Mouse (Mus musculus): ENCODE results near the gene Adh1. TPM values are rescaled to one million over a fixed set of nuclear protein-coding genes. Genes with fewer than 3 reads are reported as not detected.

Gene Adh1
- polyA plus RNA-seq, 1 experiment from 2014 or later, result 434 TPM

GRCm38 (mm10) chr3:138244338-138244874 is 16.4 kb upstream of the Adh1 start:
- H3K4me3 ChIP-seq (ENCODE audit: low read depth, low read length), result no peak overlapping the region
- no peaks in the 10 kb centered on the region for H3K9me3 ChIP-seq (ENCODE audit: low read length)
- H3K27me3 ChIP-seq (ENCODE audit: insufficient read depth, low read length), result no peaks in the 10 kb centered on the region
- no peak for DNase-seq
- TF ChIP-seq CTCF (IDR thresholded peaks at IDR 0.05; ENCODE audit: low read depth) (no peak), EP300 (IDR thresholded peaks at IDR 0.05; ENCODE audit: low read depth) (no peak)
- H3K9ac ChIP-seq (replicated peaks), result no peak overlapping the region
- no peak for ATAC-seq
- no peaks in the 10 kb centered on the region for H3K36me3 ChIP-seq (replicated peaks; ENCODE audit: insufficient read depth, low read length)
- WGBS (ENCODE audit: insufficient replicate concordance), result 70% methylated on average over 7 of the region's 7 CpGs
- no peak overlapping the region for H3K27ac ChIP-seq (ENCODE audit: low read depth)
- peaks cover 14% of the 10 kb centered on the region for H3K4me1 ChIP-seq (ENCODE audit: insufficient read depth)
- no peak overlapping the region for H3K4me2 ChIP-seq (ENCODE audit: low read depth, low read length)

GRCm38 (mm10) chr3:138246511-138247020 is 14.2 kb upstream of the Adh1 start:
- Histone ChIP-seq H3K27me3 (ENCODE audit: insufficient read depth, low read length) (no peaks in the 10 kb centered on the region), H3K4me2 (ENCODE audit: low read depth, low read length) (no peak overlapping the region), H3K36me3 (replicated peaks; ENCODE audit: insufficient read depth, low read length) (no peaks in the 10 kb centered on the region), H3K4me1 (ENCODE audit: insufficient read depth) (peaks cover 10% of the 10 kb centered on the region), H3K27ac (ENCODE audit: low read depth) (no peak overlapping the region), H3K9me3 (ENCODE audit: low read length) (no peaks in the 10 kb centered on the region), H3K4me3 (ENCODE audit: low read depth, low read length) (no peak overlapping the region), H3K9ac (replicated peaks) (no peak overlapping the region)
- ATAC-seq (no peak), DNase-seq (no peak)
- TF ChIP-seq CTCF (IDR thresholded peaks at IDR 0.05; ENCODE audit: low read depth), result no peak
- no peak for TF ChIP-seq EP300 (IDR thresholded peaks at IDR 0.05; ENCODE audit: low read depth)

GRCm38 (mm10) chr3:138247241-138247640 is 13.6 kb upstream of the Adh1 start:
- H3K9ac ChIP-seq (replicated peaks), result no peak overlapping the region
- no peaks in the 10 kb centered on the region for H3K36me3 ChIP-seq (replicated peaks; ENCODE audit: insufficient read depth, low read length)
- peaks cover 7% of the 10 kb centered on the region for H3K4me1 ChIP-seq (ENCODE audit: insufficient read depth)
- DNase-seq, result no peak
- no peak overlapping the region for H3K4me3 ChIP-seq (ENCODE audit: low read depth, low read length)
- WGBS (ENCODE audit: insufficient replicate concordance), result 79% methylated on average over 4 of the region's 4 CpGs
- no peak overlapping the region for H3K4me2 ChIP-seq (ENCODE audit: low read depth, low read length)
- no peak overlapping the region for H3K27ac ChIP-seq (ENCODE audit: low read depth)
- no peaks in the 10 kb centered on the region for H3K9me3 ChIP-seq (ENCODE audit: low read length)
- ATAC-seq, result no peak
- TF ChIP-seq CTCF (IDR thresholded peaks at IDR 0.05; ENCODE audit: low read depth), result no peak
- no peak for TF ChIP-seq EP300 (IDR thresholded peaks at IDR 0.05; ENCODE audit: low read depth)
- no peaks in the 10 kb centered on the region for H3K27me3 ChIP-seq (ENCODE audit: insufficient read depth, low read length)

GRCm38 (mm10) chr3:138248011-138248410 is 12.8 kb upstream of the Adh1 start:
- H3K36me3 ChIP-seq (replicated peaks; ENCODE audit: insufficient read depth, low read length), result no peaks in the 10 kb centered on the region
- TF ChIP-seq EP300 (IDR thresholded peaks at IDR 0.05; ENCODE audit: low read depth) (no peak), CTCF (IDR thresholded peaks at IDR 0.05; ENCODE audit: low read depth) (no peak)
- H3K4me1 ChIP-seq (ENCODE audit: insufficient read depth), result 0 out of 2 replicates have a peak, but pooled peaks cover 3% of the 10 kb centered on the region
- no peak overlapping the region for H3K4me2 ChIP-seq (ENCODE audit: low read depth, low read length)
- H3K27ac ChIP-seq (ENCODE audit: low read depth), result no peak overlapping the region
- 78% methylated on average over 7 of the region's 7 CpGs for WGBS (ENCODE audit: insufficient replicate concordance)
- no peak overlapping the region for H3K4me3 ChIP-seq (ENCODE audit: low read depth, low read length)
- H3K27me3 ChIP-seq (ENCODE audit: insufficient read depth, low read length), result no peaks in the 10 kb centered on the region
- no peak overlapping the region for H3K9ac ChIP-seq (replicated peaks)
- no peak for ATAC-seq
- no peaks in the 10 kb centered on the region for H3K9me3 ChIP-seq (ENCODE audit: low read length)
- no peak for DNase-seq

- Histone ChIP-seq H3K9ac (replicated peaks) (no peak overlapping the region), H3K27me3 (ENCODE audit: insufficient read depth, low read length) (no peaks in the 10 kb centered on the region), H3K9me3 (ENCODE audit: low read length) (no peaks in the 10 kb centered on the region), H3K27ac (ENCODE audit: low read depth) (no peak overlapping the region), H3K4me2 (ENCODE audit: low read depth, low read length) (no peak overlapping the region), H3K4me1 (ENCODE audit: insufficient read depth) (0 out of 2 replicates have a peak, but pooled peaks cover 3% of the 10 kb centered on the region), H3K36me3 (replicated peaks; ENCODE audit: insufficient read depth, low read length) (no peaks in the 10 kb centered on the region), H3K4me3 (ENCODE audit: low read depth, low read length) (no peak overlapping the region)
- DNase-seq (no peak), ATAC-seq (no peak)
- 78% methylated on average over 8 of the region's 8 CpGs for WGBS (ENCODE audit: insufficient replicate concordance)
- no peak for TF ChIP-seq CTCF (IDR thresholded peaks at IDR 0.05; ENCODE audit: low read depth)
Measured at GRCm38 (mm10) chr3:138248746-138249145, 12.0 kb upstream of the Adh1 start.

- Histone ChIP-seq H3K4me2 (ENCODE audit: low read depth, low read length) (no peak overlapping the region), H3K9ac (replicated peaks) (no peak overlapping the region), H3K4me3 (ENCODE audit: low read depth, low read length) (no peak overlapping the region), H3K4me1 (ENCODE audit: insufficient read depth) (0 out of 2 replicates have a peak, but pooled peaks cover 7% of the 10 kb centered on the region), H3K27ac (ENCODE audit: low read depth) (no peak overlapping the region), H3K36me3 (replicated peaks; ENCODE audit: insufficient read depth, low read length) (no peaks in the 10 kb centered on the region), H3K9me3 (ENCODE audit: low read length) (no peaks in the 10 kb centered on the region), H3K27me3 (ENCODE audit: insufficient read depth, low read length) (no peaks in the 10 kb centered on the region)
- 74% methylated on average over 6 of the region's 6 CpGs for WGBS (ENCODE audit: insufficient replicate concordance)
- DNase-seq (no peak), ATAC-seq (no peak)
- TF ChIP-seq CTCF (IDR thresholded peaks at IDR 0.05; ENCODE audit: low read depth) (no peak), EP300 (IDR thresholded peaks at IDR 0.05; ENCODE audit: low read depth) (no peak)
Measured at GRCm38 (mm10) chr3:138251156-138251555, 9.6 kb upstream of the Adh1 start.
